In the genomic region with DNA sequence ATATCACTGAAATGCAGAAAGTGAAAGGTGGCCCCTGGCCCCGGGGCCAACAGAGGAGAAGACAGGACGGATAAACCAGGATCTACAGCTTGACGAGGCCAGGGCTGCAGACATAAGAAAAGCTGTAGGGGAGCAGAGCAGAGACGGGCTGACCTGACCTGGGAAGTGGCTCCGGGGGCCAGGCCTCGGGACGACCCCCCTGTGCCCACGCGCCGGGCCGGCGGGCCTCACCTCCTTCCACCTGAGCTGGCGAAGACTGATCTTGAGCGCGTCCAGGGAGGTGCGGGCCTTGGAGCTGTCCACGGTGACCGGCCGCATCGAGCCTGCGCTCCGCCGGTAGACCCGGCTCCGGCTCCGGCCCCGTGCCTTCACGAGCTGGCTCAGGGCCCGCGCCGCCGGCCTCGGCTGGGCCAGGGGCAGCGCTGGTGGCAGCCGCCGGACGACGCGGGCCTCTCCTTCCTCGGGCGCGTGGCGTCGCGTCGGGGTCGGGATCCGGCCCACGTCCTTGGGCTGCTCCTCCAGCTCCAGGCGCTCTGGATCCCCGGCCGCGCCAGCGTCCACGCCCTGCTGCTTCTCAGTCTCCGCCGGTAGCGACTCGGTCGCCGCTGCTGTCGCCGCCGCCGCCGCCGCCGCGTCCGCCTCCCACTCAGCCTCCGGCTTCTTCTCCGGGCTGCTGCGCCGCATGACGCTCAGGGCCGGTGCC, we compare ENCODE assay signal across 8 mouse cellular contexts. TPM values are rescaled to one million over a fixed set of nuclear protein-coding genes. Genes with fewer than 3 reads are reported as not detected.
DNase-seq lines count a peak whose midpoint lies in the region; ATAC-seq and TF ChIP-seq lines count a peak whose summit lies in the region.

No protein-coding gene starts in this region.

- TF ChIP-seq POLR2A in thymus, adult 2 months (IDR thresholded peaks at IDR 0.05; ENCODE audit: control insufficient read depth, extremely low read depth, insufficient read depth, low read length, poor library complexity), result no peak

- peak overlapping the region; percentile 73 for H3K4me3 ChIP-seq in thymus, adult 2 months (ENCODE audit: control insufficient read depth, insufficient read depth, low read length)
- H3K4me3 ChIP-seq in hindbrain, embryonic 15.5 days, result peak overlapping the region; percentile 77
- peak overlapping the region; percentile 91 for H3K4me3 ChIP-seq in limb, embryonic 12.5 days (replicated peaks)

- H3K36me3 ChIP-seq in thymus, adult 2 months (ENCODE audit: control insufficient read depth, insufficient read depth, low read length), result no peaks in the 10 kb centered on the region
- H3K36me3 ChIP-seq in hindbrain, embryonic 15.5 days, result no peaks in the 10 kb centered on the region
- no peaks in the 10 kb centered on the region for H3K36me3 ChIP-seq in limb, embryonic 12.5 days

- ATAC-seq in hindbrain, embryonic 15.5 days (ENCODE audit: low FRiP score, low read depth), result peak; percentile 65
- ATAC-seq in limb, embryonic 12.5 days (ENCODE audit: insufficient number of reproducible peaks, insufficient read depth, low FRiP score, low TSS enrichment, low read depth), result peak; percentile 53; the same call in 1 of the 2 replicates

- peaks cover 18% of the 10 kb centered on the region for H3K4me1 ChIP-seq in thymus, adult 2 months (replicated peaks; ENCODE audit: control insufficient read depth, insufficient read depth, low read length)
- H3K4me1 ChIP-seq in hindbrain, embryonic 15.5 days (replicated peaks), result peaks cover 20% of the 10 kb centered on the region
- peaks cover 17% of the 10 kb centered on the region for H3K4me1 ChIP-seq in limb, embryonic 12.5 days (replicated peaks)

- 1% methylated on average over 75 of the region's 76 CpGs for WGBS in thymus, adult 2 months
- WGBS in hindbrain, embryonic 15.5 days, result under 1% methylated on average over 70 of the region's 76 CpGs
- WGBS in limb, embryonic 12.5 days, result under 1% methylated on average over 66 of the region's 76 CpGs

- DNase-seq in thymus, adult 2 months, result peak; percentile 28
- no peak for DNase-seq in thymus, postnatal 0 days (ENCODE audit: low spot score)
- peak; percentile 80 to 82 for DNase-seq in cerebellum, postnatal 10 days
- DNase-seq in gastrocnemius, adult 8-10 months (ENCODE audit: low spot score in 2 of 2), result peak; percentile 30 to 40
- peak; percentile 33 for DNase-seq in mesoderm, embryonic 11.5 days (ENCODE audit: low read depth, low spot score)
- peak; percentile 17 to 19 for DNase-seq in spleen, postnatal 36 days (ENCODE audit: low spot score in 2 of 2)

- H3K9ac ChIP-seq in hindbrain, embryonic 15.5 days, result peak overlapping the region; percentile 78
- H3K9ac ChIP-seq in limb, embryonic 12.5 days (replicated peaks), result peak overlapping the region; percentile 83

- no peaks in the 10 kb centered on the region for H3K9me3 ChIP-seq in hindbrain, embryonic 15.5 days
- H3K9me3 ChIP-seq in limb, embryonic 12.5 days, result no peaks in the 10 kb centered on the region

- H3K4me2 ChIP-seq in hindbrain, embryonic 15.5 days, result peak overlapping the region; percentile 98
- H3K4me2 ChIP-seq in limb, embryonic 12.5 days, result peak overlapping the region; percentile 94

- H3K27me3 ChIP-seq in thymus, adult 2 months (ENCODE audit: control insufficient read depth, insufficient read depth, low read length), result no peaks in the 10 kb centered on the region; the same call in 1 of the 2 replicates
- 0 out of 2 replicates have a peak, but pooled peaks cover 5% of the 10 kb centered on the region for H3K27me3 ChIP-seq in hindbrain, embryonic 15.5 days
- peaks cover 8% of the 10 kb centered on the region; the same call in 1 of the 2 replicates for H3K27me3 ChIP-seq in limb, embryonic 12.5 days

- TF ChIP-seq CTCF in thymus, adult 2 months (IDR thresholded peaks at IDR 0.05; ENCODE audit: borderline replicate concordance, control insufficient read depth, extremely low read depth, insufficient read depth, low read length, poor library complexity), result peak; percentile 25; the same call in 1 of the 2 replicates

- no peak overlapping the region for H3K27ac ChIP-seq in thymus, adult 2 months (ENCODE audit: control insufficient read depth, insufficient read depth, low read length)
- H3K27ac ChIP-seq in hindbrain, embryonic 15.5 days (replicated peaks), result peak overlapping the region; percentile 89
- H3K27ac ChIP-seq in limb, embryonic 12.5 days, result 0 out of 2 replicates have a peak overlapping the region, but pooled peaks have one; percentile 45

RNA-seq across cellular contexts. Expression of gene Ttll11, which starts 0.6 kb away (rescaled TPM):
- polyA plus RNA-seq in thymus, adult 2 months (2012; rRNA removed), result 0.33 and 0.46 TPM in 2 replicates
- polyA plus RNA-seq in thymus, postnatal 0 days (2015; fragmentation: Nextera tagmentation; extraction: Ambion mirVana), result 0.23 and 0.56 TPM in 2 replicates
- total RNA-seq in gastrocnemius, adult 8-10 months (2022), result 1 to 10 TPM; 2.0 to 3.2 (median 2.5) TPM
- polyA plus RNA-seq in hindbrain, embryonic 15.5 days (2015; fragmentation: Nextera tagmentation; extraction: Ambion mirVana), result 5.2 and 6.1 TPM in 2 replicates
- polyA plus RNA-seq in limb, embryonic 12.5 days (2016; fragmentation: Nextera tagmentation; extraction: Ambion mirVana), result 1.3 and 1.5 TPM in 2 replicates
